Mouse (Mus musculus): Measurements from ENCODE around the gene Cdk7.

The Cdk7 gene

GRCm38 (mm10) chr13:100724051-100724754, 6.5 kb downstream of the Cdk7 start:
- DNase-seq, result peak; percentile 18 to 46

DNA sequence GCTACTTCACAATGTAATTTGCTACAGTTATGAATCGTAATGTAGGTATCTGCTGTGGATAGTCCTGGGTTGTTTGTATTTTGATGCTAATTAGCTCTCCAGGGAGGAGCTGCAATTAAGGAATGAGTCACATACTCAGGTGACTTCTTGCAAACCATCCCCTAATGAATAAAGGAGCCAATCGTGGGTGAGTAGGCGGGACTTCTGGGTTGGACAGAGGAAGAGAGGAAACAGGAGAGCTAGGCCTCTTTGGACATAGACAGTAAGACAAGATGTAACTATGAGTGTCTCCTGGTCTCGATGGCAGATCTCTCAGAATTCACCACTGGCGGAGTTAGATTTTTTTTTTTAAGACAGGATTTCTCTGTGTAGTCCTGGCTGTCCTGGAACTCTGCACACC, 9.1 kb downstream of the Cdk7 start:
- no peak for DNase-seq

DNA sequence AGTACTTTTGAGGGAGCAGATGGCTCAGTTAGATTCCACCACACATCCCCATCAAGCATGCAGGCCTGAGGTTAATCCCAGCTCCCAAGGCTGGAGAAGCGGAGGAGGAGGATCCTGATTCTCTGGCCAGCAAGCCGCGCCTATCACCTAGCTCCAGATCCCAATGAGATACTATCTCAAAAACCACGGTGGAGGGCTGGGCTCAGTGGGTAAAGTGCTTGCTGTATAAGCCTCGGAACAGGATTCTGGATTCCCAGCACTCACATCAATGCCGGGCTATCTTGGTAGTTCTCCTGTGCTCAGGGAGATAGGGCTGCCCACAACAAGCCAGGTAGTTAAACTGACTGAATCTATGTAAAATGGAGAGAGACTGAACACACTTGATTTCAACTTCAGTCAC, 15.3 kb downstream of the Cdk7 start:
- no peak for DNase-seq

GRCm38 (mm10) chr13:100706206-100706605, 24.5 kb downstream of the Cdk7 start:
- DNase-seq, result no peak

DNA sequence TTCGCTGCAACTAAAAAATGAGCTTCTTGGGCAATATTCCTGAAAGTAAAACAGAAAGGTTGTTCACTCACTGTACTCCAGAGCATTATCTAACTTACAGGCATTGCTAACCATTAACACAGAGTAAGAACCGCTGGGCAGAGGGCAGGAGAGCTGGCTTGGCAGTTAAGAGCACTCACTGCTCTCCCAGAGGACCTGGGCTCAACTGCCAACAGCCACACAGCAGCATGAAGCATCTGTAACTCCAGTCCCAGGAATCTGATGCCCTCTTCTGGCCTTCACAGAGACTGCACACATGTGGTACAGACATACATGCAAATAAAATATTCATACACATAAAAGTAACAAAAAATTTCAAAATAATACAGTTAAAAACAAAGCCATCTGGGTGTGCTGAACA, 27.3 kb downstream of the Cdk7 start:
- peak; percentile 22 to 38 for DNase-seq

DNA sequence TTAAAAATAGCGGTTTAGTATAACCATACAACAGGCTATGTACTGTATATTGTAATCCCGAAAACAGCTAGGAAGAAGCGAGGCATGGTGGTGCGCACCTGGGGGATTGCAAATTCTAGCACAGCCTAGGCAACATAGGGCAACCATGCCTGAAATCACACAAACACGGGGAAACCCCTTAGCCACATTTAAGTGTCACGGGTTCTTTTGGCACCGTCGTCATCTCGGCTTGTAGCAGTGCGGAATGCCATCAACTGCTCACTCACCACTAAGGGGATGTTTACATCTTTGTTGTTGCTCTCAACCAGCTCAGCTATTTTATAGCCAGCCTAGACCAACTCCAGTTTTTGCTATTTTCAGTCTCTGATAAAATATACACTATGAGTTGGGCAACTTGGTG, 31.9 kb downstream of the Cdk7 start:
- DNase-seq, result no peak

GRCm38 (mm10) chr13:100697541-100697940, 33.2 kb downstream of the Cdk7 start:
- DNase-seq, result no peak

GRCm38 (mm10) chr13:100687513-100687912, 43.2 kb downstream of the Cdk7 start:
- DNase-seq, result no peak

DNA sequence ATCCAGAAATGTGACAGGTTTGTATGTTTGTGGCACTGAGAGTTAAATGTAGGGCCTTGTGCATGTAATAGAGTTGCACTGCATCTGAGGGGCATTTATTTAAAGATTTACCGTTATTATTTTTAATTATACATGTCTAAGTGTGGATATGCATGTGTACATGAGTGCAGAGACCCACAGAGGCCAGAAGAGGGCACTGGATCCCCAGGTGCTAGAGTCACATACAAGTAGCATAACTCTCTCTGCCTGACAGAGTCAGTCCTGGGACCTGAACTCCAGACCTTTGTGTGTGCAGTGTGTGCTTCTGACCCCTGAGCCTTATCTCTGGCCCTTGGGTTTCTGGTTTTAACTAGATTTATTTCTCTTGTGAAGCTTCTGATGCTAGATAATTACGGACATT, 46.4 kb downstream of the Cdk7 start:
- DNase-seq, result no peak

GRCm38 (mm10) chr13:100682837-100683236, 47.9 kb downstream of the Cdk7 start:
- DNase-seq, result no peak

GRCm38 (mm10) chr13:100681615-100682014, 49.1 kb downstream of the Cdk7 start:
- DNase-seq, result no peak

- no peak for DNase-seq
Observed at GRCm38 (mm10) chr13:100675936-100676635, 54.7 kb downstream of the Cdk7 start.

GRCm38 (mm10) chr13:100670181-100670741, 60.5 kb downstream of the Cdk7 start:
- no peak for DNase-seq

DNA sequence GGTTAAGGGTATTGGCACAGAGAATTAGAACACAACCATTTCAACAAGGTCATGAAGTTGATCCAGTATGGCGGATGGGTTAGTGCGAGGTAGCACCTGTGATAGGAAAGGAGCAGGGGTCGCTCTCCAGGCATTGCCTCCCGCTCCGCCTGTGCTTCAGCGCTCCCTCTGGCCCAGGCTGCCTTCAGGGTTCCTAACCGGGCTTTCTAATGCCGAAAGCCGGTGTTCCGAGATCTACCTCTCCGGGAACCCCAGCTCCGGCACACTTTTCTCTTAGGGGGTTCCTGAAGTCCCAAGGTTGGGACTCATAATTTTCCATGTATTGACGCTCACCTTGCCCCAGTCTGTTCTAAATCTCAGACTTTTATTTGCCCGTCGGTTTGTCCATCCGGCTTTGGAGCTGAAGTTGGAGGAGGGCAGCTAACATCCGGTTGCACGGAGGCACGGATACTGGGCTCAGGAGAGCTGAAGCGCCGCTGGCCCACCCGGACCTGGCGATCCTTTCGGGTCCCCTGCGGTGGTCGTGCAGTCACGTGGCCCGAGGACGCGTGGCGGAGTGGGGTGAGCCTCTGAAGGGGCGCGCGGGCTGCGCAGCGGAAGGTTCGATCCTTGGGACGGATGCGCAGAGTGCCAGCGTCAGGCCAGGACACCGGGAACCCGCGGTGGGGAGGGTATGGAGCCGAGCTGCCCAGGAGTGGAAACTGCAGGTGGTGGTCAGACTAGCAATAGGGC, 61.3 kb downstream of the Cdk7 start, which contains the start of gene Ccdc125:
TSS of gene Ccdc125 (plus strand) at position 427 of the 732 bp plus-strand sequence.
- peak; percentile 63 to 74 for DNase-seq

- DNase-seq, result peak; percentile 70 to 72
Observed at GRCm38 (mm10) chr13:100659864-100660456, 70.8 kb downstream of the Cdk7 start.

DNA sequence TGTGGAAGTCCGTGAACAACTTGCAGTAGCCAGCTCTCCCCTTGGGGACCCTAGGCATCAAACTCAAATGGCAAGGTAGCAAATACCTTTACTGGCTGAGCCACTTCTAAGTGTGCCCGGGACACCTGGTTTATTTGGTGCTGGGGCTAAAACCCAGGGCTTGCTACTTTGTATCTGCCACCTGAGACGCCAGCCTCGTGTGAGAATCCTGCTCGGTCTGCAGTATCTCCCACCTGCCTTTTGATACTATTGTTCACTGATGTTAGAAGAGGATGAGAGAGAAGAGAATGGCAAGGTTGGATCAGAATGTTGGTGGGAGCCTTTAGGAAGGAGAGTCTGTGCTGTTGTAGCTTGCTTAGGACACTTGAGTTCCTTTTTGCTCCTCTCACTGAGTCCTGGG, 72.6 kb downstream of the Cdk7 start:
- no peak for DNase-seq

All from kidney, postnatal 4 days (tissue).